Mouse (Mus musculus) small intestine, adult 2 months (tissue): ENCODE results near the gene Cyren.

Experiments used
- CTCF ChIP-seq: fragments of 200-500 bp; IDR thresholded peaks from 2 replicates; pipeline ENCODE4 v1.5.1; 2012; ENCODE audit warnings: low read depth, mild to moderate bottlenecking, control low read depth, inconsistent platforms, low read length, moderate library complexity, mixed read lengths; ENCODE audit not compliant: insufficient replicate concordance, insufficient read length; ENCODE audit errors: extremely low read depth
- POLR2A ChIP-seq: fragments of 200-500 bp; IDR thresholded peaks from 2 replicates; pipeline ENCODE4 v1.6.1; 2012; ENCODE audit warnings: low read depth, mild to moderate bottlenecking, control low read depth, inconsistent platforms, low read length, moderate library complexity

- TF ChIP-seq CTCF (no peak), POLR2A (no peak)
Measured at GRCm38 (mm10) chr6:34906661-34907060, 28.8 kb upstream of the Cyren start.
